Mouse (Mus musculus): Measurements from ENCODE around the gene Adam10.

DNA sequence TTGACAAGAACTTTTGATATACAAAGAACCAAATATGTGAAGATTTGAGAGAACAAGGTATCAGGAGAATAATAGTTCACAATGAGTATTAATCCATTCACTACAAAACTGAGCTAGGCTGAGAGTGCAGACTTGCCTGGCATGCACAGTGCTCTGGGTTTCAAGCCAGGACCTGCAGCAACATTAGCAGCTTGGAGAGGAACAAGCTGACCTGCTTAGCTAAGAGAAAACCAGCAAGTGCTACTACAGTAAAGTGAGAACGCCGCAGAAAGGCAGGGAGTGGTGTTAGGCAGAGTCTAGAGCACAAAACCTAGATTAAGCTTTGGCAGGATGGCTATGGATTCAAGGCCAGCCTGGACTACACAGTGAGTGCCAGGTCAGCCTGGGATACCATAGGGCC lies 49.1 kb upstream of the Adam10 start:
- no peak for TF ChIP-seq POLR2A (IDR thresholded peaks at IDR 0.05; ENCODE audit: borderline replicate concordance, insufficient read depth, low read length)
- TF ChIP-seq CTCF (IDR thresholded peaks at IDR 0.05; ENCODE audit: borderline replicate concordance, insufficient read depth, low read depth, low read length) = no peak

Measured in cerebellum, adult 2 months (tissue).